Mouse (Mus musculus) heart, embryonic 15.5 days (tissue): ENCODE measurements around the gene Phf20. TPM values are rescaled to one million over a fixed set of nuclear protein-coding genes. Genes with fewer than 3 reads are reported as not detected.

Experiments used
- ATAC-seq: fragments of 200-750 bp; cut with Nextera tagmentation; replicated peaks from 2 replicates; pipeline ENCODE4 v1.8.0; 2017; ENCODE audit warnings: low read depth, moderate TSS enrichment; ENCODE audit not compliant: insufficient number of reproducible peaks, insufficient read depth, low FRiP score
- H3K27ac ChIP-seq: fragments of 300-500 bp; sonication (generic); 2 replicates; pipeline ENCODE4 v1.5.1; 2015; ENCODE audit warnings: mild to moderate bottlenecking, inconsistent platforms
- H3K27me3 ChIP-seq: fragments of 300-500 bp; sonication (generic); 2 replicates; pipeline ENCODE4 v1.6.1; 2015; ENCODE audit warnings: inconsistent platforms
- H3K36me3 ChIP-seq: fragments of 300-500 bp; sonication (generic); 2 replicates; pipeline ENCODE4 v1.6.1; 2015; ENCODE audit warnings: mild to moderate bottlenecking, inconsistent platforms
- H3K4me1 ChIP-seq: fragments of 300-500 bp; sonication (generic); replicated peaks from 2 replicates; pipeline ENCODE4 v1.6.1; 2015; ENCODE audit warnings: inconsistent platforms
- H3K4me2 ChIP-seq: fragments of 300-500 bp; sonication (generic); 2 replicates; pipeline ENCODE4 v1.6.1; 2015; ENCODE audit warnings: inconsistent platforms, mild to moderate bottlenecking, moderate library complexity
- H3K4me3 ChIP-seq: fragments of 300-500 bp; sonication (generic); 2 replicates; pipeline ENCODE4 v1.5.1; 2015; ENCODE audit warnings: mild to moderate bottlenecking, inconsistent platforms
- H3K9ac ChIP-seq: fragments of 300-500 bp; sonication (generic); 2 replicates; pipeline ENCODE4 v1.6.1; 2015; ENCODE audit warnings: mild to moderate bottlenecking, inconsistent platforms
- H3K9me3 ChIP-seq: fragments of 300-500 bp; sonication (generic); replicated peaks from 2 replicates; pipeline ENCODE4 v1.6.1; 2016; ENCODE audit warnings: inconsistent platforms
- WGBS: fragments of 180-500 bp; shearing (Covaris S2); methylation state at CpG from one replicate; pipeline ENCODE4 v1.1.7; 2015; ENCODE audit warnings: mixed read lengths; 5-methylcytosine and 5-hydroxymethylcytosine counted together
- polyA plus RNA-seq: library from polyadenylated mRNA; unstranded; fragments of >200 nt; fragmentation: Nextera tagmentation; extraction: Ambion mirVana; gene quantifications from 2 replicates; pipeline ENCODE4 v1.2.1, GENCODE M21; 2015

Gene Phf20
- polyA plus RNA-seq, 1 experiment from 2014 or later, result 53.9 TPM

DNA sequence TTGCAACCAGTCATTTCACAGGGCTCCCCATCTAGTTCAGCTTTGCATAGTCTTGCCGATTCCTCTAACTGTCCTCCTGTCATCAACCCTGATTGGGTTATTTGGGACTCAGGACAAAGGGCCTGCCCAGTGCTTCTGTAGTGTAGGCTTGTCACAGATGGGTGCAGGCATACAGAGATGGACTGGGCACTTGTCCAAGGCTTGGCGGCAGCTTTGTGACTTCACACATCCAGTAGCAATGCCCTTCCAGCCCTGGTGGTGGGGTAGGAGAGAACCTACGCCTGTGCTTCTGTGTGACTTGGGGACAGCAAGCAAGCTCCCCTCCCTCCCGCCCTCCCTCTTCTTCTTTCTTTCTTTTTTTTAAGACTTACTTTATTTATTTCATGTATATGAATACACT is 39.6 kb downstream of the Phf20 start:
- no peak overlapping the region for H3K9ac ChIP-seq
- 72% methylated on average over 4 of the region's 4 CpGs for WGBS
- no peak overlapping the region for H3K4me2 ChIP-seq
- H3K4me1 ChIP-seq, result no peaks in the 10 kb centered on the region
- no peak overlapping the region for H3K4me3 ChIP-seq
- H3K9me3 ChIP-seq, result no peaks in the 10 kb centered on the region
- H3K36me3 ChIP-seq, result peaks cover 24% of the 10 kb centered on the region; the same call in 1 of the 2 replicates
- ATAC-seq, result no peak
- no peaks in the 10 kb centered on the region for H3K27me3 ChIP-seq
- H3K27ac ChIP-seq, result no peak overlapping the region

DNA sequence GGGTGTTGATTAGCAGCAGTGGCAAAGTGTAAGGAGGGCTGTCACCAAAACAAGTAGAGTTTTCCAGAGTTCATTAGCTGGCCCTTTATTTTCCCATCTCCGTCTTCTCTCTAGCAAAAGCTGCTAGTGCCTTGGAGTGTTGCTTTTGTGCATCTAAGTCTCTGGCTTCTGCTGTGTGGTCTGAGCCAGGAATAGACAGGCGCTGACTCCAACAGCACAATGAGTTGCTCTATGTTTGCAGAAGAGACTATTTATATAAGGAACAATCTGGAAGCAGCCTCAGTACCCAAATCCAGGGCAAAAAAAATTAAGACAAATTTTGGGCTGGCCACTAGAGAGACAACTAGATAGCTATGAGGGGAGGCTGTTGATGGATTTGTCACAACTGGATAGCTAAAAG is 45.4 kb downstream of the Phf20 start:
- Histone ChIP-seq H3K27me3 (no peaks in the 10 kb centered on the region), H3K36me3 (peaks cover 15% of the 10 kb centered on the region; the same call in 1 of the 2 replicates), H3K27ac (no peak overlapping the region), H3K9ac (no peak overlapping the region), H3K9me3 (no peaks in the 10 kb centered on the region), H3K4me3 (no peak overlapping the region), H3K4me2 (no peak overlapping the region), H3K4me1 (no peaks in the 10 kb centered on the region)
- no peak for ATAC-seq
- 77% methylated on average over 2 of the region's 2 CpGs for WGBS

- WGBS, result 93% methylated on average over 8 of the region's 8 CpGs
- H3K27ac ChIP-seq, result no peak overlapping the region
- no peaks in the 10 kb centered on the region for H3K9me3 ChIP-seq
- peaks cover 22% of the 10 kb centered on the region; the same call in 1 of the 2 replicates for H3K36me3 ChIP-seq
- no peak for ATAC-seq
- no peak overlapping the region for H3K4me3 ChIP-seq
- no peak overlapping the region for H3K9ac ChIP-seq
- no peaks in the 10 kb centered on the region for H3K27me3 ChIP-seq
- no peak overlapping the region for H3K4me2 ChIP-seq
- H3K4me1 ChIP-seq, result no peaks in the 10 kb centered on the region
Measured at GRCm38 (mm10) chr2:156243011-156243410, 46.7 kb downstream of the Phf20 start.

DNA sequence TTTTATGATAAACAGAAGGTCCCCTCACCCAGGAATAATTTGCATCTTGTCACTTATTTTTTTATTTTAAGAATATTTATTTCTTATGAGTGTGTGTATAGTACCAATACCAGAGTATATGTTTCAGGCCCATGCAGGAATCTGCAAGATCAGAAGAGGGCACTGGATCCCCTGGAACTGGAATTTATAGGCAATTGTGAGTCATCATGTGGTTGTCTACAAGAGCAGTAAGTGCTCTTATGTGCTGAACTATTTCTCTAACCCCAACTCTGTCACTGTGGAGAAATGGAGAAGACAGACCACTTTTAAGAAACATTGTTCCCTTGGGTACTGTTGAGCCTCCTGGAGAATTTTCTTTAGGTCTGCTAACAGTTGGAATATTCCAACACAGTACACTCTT is 51.3 kb downstream of the Phf20 start:
- Histone ChIP-seq H3K4me3 (no peak overlapping the region), H3K27ac (no peak overlapping the region), H3K9ac (no peak overlapping the region), H3K4me2 (no peak overlapping the region), H3K9me3 (no peaks in the 10 kb centered on the region), H3K4me1 (no peaks in the 10 kb centered on the region), H3K36me3 (peaks cover 24% of the 10 kb centered on the region), H3K27me3 (no peaks in the 10 kb centered on the region)
- no peak for ATAC-seq

DNA sequence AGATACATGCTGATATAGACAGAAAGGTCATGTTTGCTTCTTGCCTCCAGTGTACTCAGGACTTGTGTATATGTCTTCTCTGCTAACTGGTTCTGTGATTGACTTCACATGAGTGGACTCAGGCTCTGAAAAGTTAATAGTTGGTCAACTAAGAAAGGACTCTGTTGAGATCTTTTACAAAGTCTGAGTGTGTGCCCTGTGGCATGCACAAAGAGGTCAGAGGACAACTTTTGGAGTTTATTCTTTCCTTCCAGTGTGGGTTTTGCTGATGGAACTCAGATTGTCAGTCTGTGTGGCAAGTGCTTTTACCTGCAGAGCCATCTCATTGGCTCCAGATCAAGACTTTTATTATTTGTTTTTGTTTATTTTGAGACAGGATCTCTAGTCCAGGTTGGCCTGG is 54.5 kb downstream of the Phf20 start:
- Histone ChIP-seq H3K27ac (no peak overlapping the region), H3K36me3 (peaks cover 29% of the 10 kb centered on the region)

GRCm38 (mm10) chr2:156251291-156251690 is 55.0 kb downstream of the Phf20 start:
- H3K4me3 ChIP-seq, result no peak overlapping the region
- no peaks in the 10 kb centered on the region for H3K4me1 ChIP-seq
- H3K27me3 ChIP-seq, result no peaks in the 10 kb centered on the region
- H3K9me3 ChIP-seq, result no peaks in the 10 kb centered on the region
- H3K4me2 ChIP-seq, result no peak overlapping the region
- WGBS, result 86% methylated on average over 1 of the region's 1 CpGs
- H3K36me3 ChIP-seq, result peaks cover 29% of the 10 kb centered on the region
- ATAC-seq, result no peak
- H3K27ac ChIP-seq, result no peak overlapping the region
- no peak overlapping the region for H3K9ac ChIP-seq

More for the DNA sequence above, 54.5 kb downstream of the Phf20 start:
- Histone ChIP-seq H3K4me3 (no peak overlapping the region), H3K9me3 (no peaks in the 10 kb centered on the region), H3K27me3 (no peaks in the 10 kb centered on the region), H3K4me1 (no peaks in the 10 kb centered on the region), H3K4me2 (no peak overlapping the region), H3K9ac (no peak overlapping the region)
- no peak for ATAC-seq

GRCm38 (mm10) chr2:156257051-156257450 is 60.8 kb downstream of the Phf20 start:
- ATAC-seq, result no peak
- no peaks in the 10 kb centered on the region for H3K27me3 ChIP-seq
- H3K4me1 ChIP-seq, result peaks cover 25% of the 10 kb centered on the region
- WGBS, result 40% methylated on average over 2 of the region's 2 CpGs
- no peak overlapping the region for H3K4me2 ChIP-seq
- H3K9ac ChIP-seq, result no peak overlapping the region
- no peak overlapping the region for H3K4me3 ChIP-seq
- peaks cover 35% of the 10 kb centered on the region for H3K36me3 ChIP-seq
- peak overlapping the region; percentile 61 for H3K27ac ChIP-seq
- no peaks in the 10 kb centered on the region for H3K9me3 ChIP-seq

DNA sequence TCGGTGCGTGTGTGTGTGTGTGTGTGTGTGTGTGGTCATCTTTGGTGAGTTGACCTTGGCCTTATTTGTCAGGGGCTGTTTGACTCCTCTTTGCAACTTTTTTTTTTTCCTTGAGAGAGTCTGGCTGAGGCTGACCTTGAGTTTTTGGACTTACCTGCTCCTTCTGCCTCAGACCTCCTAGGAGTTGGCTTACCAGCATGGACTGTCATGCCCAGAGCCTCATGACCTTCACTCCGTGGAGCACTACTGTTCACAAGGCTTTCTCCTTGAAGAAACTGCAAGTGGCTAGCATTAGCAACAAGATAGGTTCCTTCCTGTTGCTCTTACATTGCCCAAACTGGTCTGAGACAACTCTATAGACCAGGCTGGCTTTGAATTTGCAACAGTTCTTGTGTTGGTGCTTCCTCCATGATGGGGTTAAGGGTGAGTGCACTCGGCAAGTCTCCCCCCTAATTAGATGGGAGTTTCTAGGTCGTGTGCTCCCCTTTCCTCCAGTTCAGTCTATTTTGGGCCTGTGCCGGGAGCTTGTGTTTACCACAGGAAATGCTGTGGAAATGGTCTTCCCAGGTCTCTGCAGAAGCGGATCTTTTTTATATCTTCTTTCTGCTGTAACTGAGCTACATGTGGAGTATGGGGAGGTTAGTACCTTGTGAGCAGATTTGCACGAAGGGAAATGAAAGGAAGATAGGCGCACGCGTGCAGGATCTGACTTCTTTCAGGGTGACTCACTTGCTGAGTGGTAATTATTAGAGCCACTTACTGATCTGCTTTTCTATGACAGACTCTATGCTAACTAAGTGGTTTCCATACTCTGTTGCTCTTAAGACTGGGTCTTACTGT is 61.9 kb downstream of the Phf20 start:
- peaks cover 25% of the 10 kb centered on the region for H3K4me1 ChIP-seq
- H3K9ac ChIP-seq, result no peak overlapping the region
- H3K4me2 ChIP-seq, result peak overlapping the region; percentile 7; the same call in 1 of the 2 replicates
- ATAC-seq, result peak; percentile 22; the same call in 1 of the 2 replicates
- WGBS, result 46% methylated on average over 11 of the region's 11 CpGs
- H3K4me3 ChIP-seq, result no peak overlapping the region
- peak overlapping the region; percentile 61 for H3K27ac ChIP-seq
- H3K27me3 ChIP-seq, result no peaks in the 10 kb centered on the region
- peaks cover 24% of the 10 kb centered on the region; the same call in 1 of the 2 replicates for H3K36me3 ChIP-seq
- H3K9me3 ChIP-seq, result no peaks in the 10 kb centered on the region

GRCm38 (mm10) chr2:156260968-156261367 is 64.7 kb downstream of the Phf20 start:
- H3K27ac ChIP-seq, result no peak overlapping the region
- peaks cover 20% of the 10 kb centered on the region; the same call in 1 of the 2 replicates for H3K36me3 ChIP-seq
- H3K4me1 ChIP-seq, result peaks cover 25% of the 10 kb centered on the region
- H3K9ac ChIP-seq, result no peak overlapping the region
- H3K4me2 ChIP-seq, result no peak overlapping the region
- H3K27me3 ChIP-seq, result no peaks in the 10 kb centered on the region
- no peak for ATAC-seq
- H3K4me3 ChIP-seq, result no peak overlapping the region
- 87% methylated on average over 2 of the region's 2 CpGs for WGBS
- no peaks in the 10 kb centered on the region for H3K9me3 ChIP-seq

DNA sequence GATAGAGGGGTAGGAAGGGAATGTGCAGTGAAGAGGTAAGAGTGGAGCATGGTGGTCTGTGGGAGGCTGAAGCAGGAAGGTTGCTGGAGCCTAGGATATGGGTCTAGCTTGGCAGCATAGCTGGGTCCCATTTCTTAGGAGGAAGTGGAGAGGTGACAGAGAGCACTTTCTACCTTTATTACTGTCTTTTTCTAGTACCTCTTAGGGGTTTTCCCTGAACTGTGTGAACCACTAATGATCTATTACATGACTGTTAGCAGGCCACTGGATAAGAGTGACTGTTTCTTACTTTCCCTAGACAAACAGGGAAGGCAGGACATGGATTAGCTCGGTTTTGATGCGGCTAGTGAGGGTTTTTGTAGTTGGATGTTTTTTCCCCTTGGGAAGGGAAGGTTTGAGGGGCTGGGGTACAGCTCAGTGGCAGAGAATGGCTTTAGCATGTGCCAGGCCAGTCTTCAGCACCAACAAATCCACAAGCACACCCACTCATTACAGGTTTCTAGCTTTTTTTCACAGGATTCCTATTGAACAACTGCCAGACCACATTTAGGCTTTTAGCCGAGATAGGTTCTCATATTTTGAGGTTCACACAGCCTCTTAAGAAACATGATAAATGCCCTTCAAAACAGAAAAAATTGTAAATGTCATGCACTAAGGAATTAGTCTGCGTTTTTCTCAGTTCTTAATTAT is 67.1 kb downstream of the Phf20 start:
- H3K36me3 ChIP-seq, result peaks cover 24% of the 10 kb centered on the region; the same call in 1 of the 2 replicates
- H3K9ac ChIP-seq, result no peak overlapping the region
- no peaks in the 10 kb centered on the region for H3K9me3 ChIP-seq
- H3K27ac ChIP-seq, result no peak overlapping the region
- WGBS, result 81% methylated on average over 4 of the region's 4 CpGs
- H3K4me2 ChIP-seq, result no peak overlapping the region
- H3K4me1 ChIP-seq, result peaks cover 5% of the 10 kb centered on the region
- H3K27me3 ChIP-seq, result no peaks in the 10 kb centered on the region
- ATAC-seq, result no peak
- H3K4me3 ChIP-seq, result no peak overlapping the region

DNA sequence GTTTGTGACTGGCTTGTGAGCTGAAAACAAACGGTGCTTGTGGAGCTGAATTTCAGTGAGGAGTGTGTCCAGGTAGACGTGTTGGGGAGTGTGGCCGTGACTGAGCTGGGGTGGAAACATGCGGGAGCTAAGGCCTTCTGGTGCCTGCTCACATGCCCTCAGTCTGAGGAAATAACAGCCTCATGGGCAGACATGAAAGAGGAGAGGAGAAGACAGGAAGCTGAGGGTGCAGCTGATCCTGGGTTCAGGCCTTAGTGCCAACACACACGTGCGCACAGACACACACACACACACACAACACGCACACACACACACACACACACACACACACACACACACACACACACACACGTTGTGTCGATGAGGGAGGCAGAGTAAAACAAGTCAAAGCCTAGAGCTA is 71.4 kb downstream of the Phf20 start:
- H3K9ac ChIP-seq, result no peak overlapping the region
- no peak overlapping the region for H3K27ac ChIP-seq
- H3K4me2 ChIP-seq, result no peak overlapping the region
- H3K4me1 ChIP-seq, result no peaks in the 10 kb centered on the region
- 88% methylated on average over 9 of the region's 9 CpGs for WGBS
- H3K36me3 ChIP-seq, result peaks cover 14% of the 10 kb centered on the region
- no peaks in the 10 kb centered on the region for H3K27me3 ChIP-seq
- no peaks in the 10 kb centered on the region for H3K9me3 ChIP-seq
- no peak overlapping the region for H3K4me3 ChIP-seq
- no peak for ATAC-seq
